In the genomic region with DNA sequence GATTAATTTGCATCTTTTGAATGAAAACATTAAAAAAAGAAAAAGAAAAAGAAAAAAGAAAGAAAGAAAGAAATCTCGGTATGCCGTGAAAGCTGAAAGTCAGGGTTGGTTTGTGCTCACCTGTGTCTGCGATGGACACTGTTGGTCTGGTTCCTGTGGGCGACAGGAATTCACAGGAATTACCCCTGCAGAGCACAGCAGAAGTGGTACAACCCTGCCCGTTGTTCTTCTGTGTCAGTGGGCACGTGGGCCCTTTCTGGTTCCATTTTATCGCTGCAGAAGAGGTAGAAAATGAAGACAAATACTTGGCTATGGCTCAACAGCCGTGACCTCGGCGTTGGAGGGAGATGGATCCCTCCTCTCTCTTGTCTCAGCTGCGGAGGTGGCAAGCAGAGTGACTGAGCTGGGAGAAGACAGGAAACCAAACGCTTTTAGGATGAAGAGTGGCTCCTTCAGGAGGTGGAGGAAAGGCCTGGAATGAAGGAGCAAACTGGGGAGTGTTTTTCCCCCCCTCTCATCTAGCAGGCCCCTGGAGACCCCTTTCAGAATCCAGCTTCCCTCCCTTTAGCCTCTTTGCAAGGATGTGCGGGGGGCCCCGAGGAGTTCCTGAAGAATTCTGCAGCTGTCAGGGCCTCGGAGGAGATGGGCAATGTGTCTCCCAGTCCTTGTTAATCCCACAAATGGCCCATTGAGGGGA, we compare ENCODE assay signal across 9 mouse cellular contexts.
DNase-seq lines count a peak whose midpoint lies in the region; ATAC-seq lines count a peak whose summit lies in the region.
"Had no signal": no experiment of that assay in that cellular context is flagged by ENCODE, and none has a peak within 500 bp of the region (broad histone marks: within the 10 kb centered on the region; RNA-seq: fewer than 3 reads in every experiment).

No protein-coding gene starts in this region.

- WGBS in limb, embryonic 10.5 days = 67% methylated on average over 15 of the region's 15 CpGs

- no peak overlapping the region for H3K4me3 ChIP-seq in limb, embryonic 10.5 days

- no peaks in the 10 kb centered on the region for H3K36me3 ChIP-seq in limb, embryonic 10.5 days

- H3K4me1 ChIP-seq in limb, embryonic 10.5 days = peaks cover 17% of the 10 kb centered on the region

- H3K27me3 ChIP-seq in limb, embryonic 10.5 days (ENCODE audit: low read depth, poor library complexity, severe bottlenecking) = no peaks in the 10 kb centered on the region

- H3K27ac ChIP-seq in limb, embryonic 10.5 days = peak overlapping the region; percentile 10

- peak; percentile 12 for DNase-seq in cerebellum, adult 9-11 months
- DNase-seq in cerebellum, adult 11-12 months = no peak
- DNase-seq in left cerebral cortex, postnatal 4 days = peak; percentile 21
- DNase-seq in left cerebral cortex, postnatal 36 days (ENCODE audit: low spot score in 2 of 2) = no peak
- DNase-seq in adrenal gland, postnatal 25 days = peak; percentile 38
- DNase-seq in limb, embryonic 10.5 days (ENCODE audit: low spot score) = no peak
- no peak for DNase-seq in urinary bladder, postnatal 25 days (ENCODE audit: low spot score)
- DNase-seq: kidney, adult 18-20 months had no signal

- no peak for ATAC-seq in CD4-positive, CD25-positive, alpha-beta regulatory T cell, adult 4 months

- H3K9me3 ChIP-seq in limb, embryonic 10.5 days (replicated peaks) = no peaks in the 10 kb centered on the region

- intact Hi-C loops in left cerebral cortex, postnatal 4 days (cut with DNase I) = no loop called here
- intact Hi-C loops in left cerebral cortex, postnatal 36 days (cut with DNase I) = no loop called here

Comparison
In these comparisons a context has a peak if more than half of its experiments do, and no peak if none do; other contexts are left out.
1. DNase-seq: peak in cerebellum, adult 9-11 months (single experiment), left cerebral cortex, postnatal 4 days (single experiment) and adrenal gland, postnatal 25 days (single experiment); none in cerebellum, adult 11-12 months (single experiment), left cerebral cortex, postnatal 36 days (0 of 2), limb, embryonic 10.5 days (single experiment) and urinary bladder, postnatal 25 days (single experiment).